Mouse (Mus musculus) liver, postnatal 0 days (tissue): ENCODE results near the gene Synpo2l. TPM values are rescaled to one million over a fixed set of nuclear protein-coding genes. Genes with fewer than 3 reads are reported as not detected.

ENCODE experiments used
- ATAC-seq: fragments of 200-750 bp; cut with Nextera tagmentation; 2 replicates; pipeline ENCODE4 v1.8.0; 2017; ENCODE audit warnings: mild to moderate bottlenecking, moderate library complexity
- DNase-seq: peaks from one replicate; pipeline ENCODE4 v3.0.0-alpha.2; 2016
- H3K27ac ChIP-seq: fragments of 300-500 bp; sonication (generic); 2 replicates; pipeline ENCODE4 v1.5.1; 2014; ENCODE audit warnings: antibody characterized with exemption, moderate library complexity, mild to moderate bottlenecking, low read depth
- H3K27me3 ChIP-seq: fragments of 300-500 bp; sonication (generic); 2 replicates; pipeline ENCODE4 v1.6.1; 2014; ENCODE audit warnings: low read length, control low read depth, mixed read lengths; ENCODE audit not compliant: insufficient read depth
- H3K36me3 ChIP-seq: fragments of 300-500 bp; sonication (generic); replicated peaks from 2 replicates; pipeline ENCODE4 v1.6.1; 2014; ENCODE audit warnings: mild to moderate bottlenecking, control low read depth, low read length, moderate library complexity, mixed read lengths; ENCODE audit not compliant: insufficient read depth
- H3K4me1 ChIP-seq: fragments of 300-500 bp; sonication (generic); 2 replicates; pipeline ENCODE4 v1.6.1; 2014; ENCODE audit warnings: antibody characterized with exemption, mild to moderate bottlenecking, control low read depth; ENCODE audit not compliant: insufficient read depth
- H3K4me2 ChIP-seq: fragments of 300-500 bp; sonication (generic); 2 replicates; pipeline ENCODE4 v1.6.1; 2014; ENCODE audit warnings: low read depth, mild to moderate bottlenecking, low read length, moderate library complexity, mixed read lengths
- H3K4me3 ChIP-seq: fragments of 300-500 bp; sonication (generic); 2 replicates; pipeline ENCODE4 v1.5.1; 2014; ENCODE audit warnings: low read depth, low read length
- H3K9ac ChIP-seq: fragments of 300-500 bp; sonication (generic); replicated peaks from 2 replicates; pipeline ENCODE4 v1.6.1; 2014; ENCODE audit warnings: mild to moderate bottlenecking, moderate library complexity
- H3K9me3 ChIP-seq: fragments of 300-500 bp; sonication (generic); 2 replicates; pipeline ENCODE4 v1.6.1; 2016; ENCODE audit warnings: mild to moderate bottlenecking, control low read depth, low read length, mixed read lengths
- CTCF ChIP-seq: sonication (generic); IDR thresholded peaks from 2 replicates; pipeline ENCODE4 v1.5.1; 2016; ENCODE audit warnings: antibody characterized with exemption, low read depth
- EP300 ChIP-seq: IDR thresholded peaks from 2 replicates; pipeline ENCODE4 v1.6.1; 2016; ENCODE audit warnings: antibody characterized with exemption, low read depth, mild to moderate bottlenecking
- WGBS: fragments of 180-500 bp; shearing (Covaris S2); extraction: QIAGEN DNeasy Blood & Tissue Kit; methylation state at CpG from one replicate; pipeline ENCODE4 v1.1.7; 2014; ENCODE audit not compliant: insufficient replicate concordance; 5-methylcytosine and 5-hydroxymethylcytosine counted together
- polyA plus RNA-seq: library from polyadenylated mRNA; unstranded; fragments of >200 nt; fragmentation: Nextera tagmentation; extraction: Ambion mirVana; gene quantifications from 2 replicates; pipeline ENCODE4 v1.2.1, GENCODE M21; 2015

Gene Synpo2l
- polyA plus RNA-seq, 1 experiment from 2014 or later: 0.05 TPM

GRCm38 (mm10) chr14:20673735-20674063 lies 5.5 kb upstream of the Synpo2l start:
- Histone ChIP-seq H3K36me3 (peaks cover 20% of the 10 kb centered on the region), H3K9ac (peak overlapping the region; percentile 35; the same call in 1 of the 2 replicates), H3K4me1 (peaks cover 14% of the 10 kb centered on the region), H3K4me3 (peak overlapping the region; percentile 94), H3K9me3 (no peaks in the 10 kb centered on the region), H3K4me2 (peak overlapping the region; percentile 70), H3K27ac (peak overlapping the region; percentile 99), H3K27me3 (no peaks in the 10 kb centered on the region)
- DNase-seq (peak; percentile 71), ATAC-seq (peak; percentile 81)
- TF ChIP-seq CTCF (no peak), EP300 (peak; percentile 63)
- 6% methylated on average over 13 of the region's 13 CpGs for WGBS

GRCm38 (mm10) chr14:20672990-20673389 lies 4.8 kb upstream of the Synpo2l start:
- Histone ChIP-seq H3K4me1 (peaks cover 14% of the 10 kb centered on the region), H3K27ac (peak overlapping the region; percentile 99), H3K27me3 (no peaks in the 10 kb centered on the region), H3K4me2 (peak overlapping the region; percentile 70; the same call in 1 of the 2 replicates), H3K4me3 (no peak overlapping the region), H3K9me3 (no peaks in the 10 kb centered on the region), H3K36me3 (peaks cover 19% of the 10 kb centered on the region), H3K9ac (no peak overlapping the region)
- WGBS: 89% methylated on average over 2 of the region's 2 CpGs
- no peak for ATAC-seq
- DNase-seq: peak; percentile 64
- TF ChIP-seq EP300 (no peak), CTCF (peak; percentile 68)

- no peaks in the 10 kb centered on the region for H3K4me1 ChIP-seq
- no peak for DNase-seq
- WGBS: 74% methylated on average over 1 of the region's 1 CpGs
- H3K9me3 ChIP-seq: no peaks in the 10 kb centered on the region
- no peak overlapping the region for H3K4me2 ChIP-seq
- H3K27ac ChIP-seq: no peak overlapping the region
- H3K4me3 ChIP-seq: no peak overlapping the region
- H3K9ac ChIP-seq: no peak overlapping the region
- H3K27me3 ChIP-seq: peaks cover 17% of the 10 kb centered on the region
- no peaks in the 10 kb centered on the region for H3K36me3 ChIP-seq
- ATAC-seq: no peak
- TF ChIP-seq EP300 (no peak), CTCF (no peak)
These were observed 685 bp downstream of the Synpo2l start for GRCm38 (mm10) chr14:20667469-20667868.

GRCm38 (mm10) chr14:20664436-20664835 lies 3.7 kb downstream of the Synpo2l start:
- no peaks in the 10 kb centered on the region for H3K9me3 ChIP-seq
- no peak overlapping the region for H3K27ac ChIP-seq
- WGBS: 57% methylated on average over 3 of the region's 3 CpGs
- H3K4me3 ChIP-seq: no peak overlapping the region
- H3K9ac ChIP-seq: no peak overlapping the region
- no peak for ATAC-seq
- no peaks in the 10 kb centered on the region for H3K36me3 ChIP-seq
- H3K4me1 ChIP-seq: peaks cover 10% of the 10 kb centered on the region
- peaks cover 31% of the 10 kb centered on the region for H3K27me3 ChIP-seq
- no peak overlapping the region for H3K4me2 ChIP-seq
- no peak for DNase-seq
- no peak for TF ChIP-seq CTCF
- no peak for TF ChIP-seq EP300

GRCm38 (mm10) chr14:20663601-20664000 lies 4.6 kb downstream of the Synpo2l start:
- DNase-seq: no peak
- H3K4me3 ChIP-seq: no peak overlapping the region
- no peaks in the 10 kb centered on the region for H3K36me3 ChIP-seq
- ATAC-seq: no peak
- TF ChIP-seq CTCF (no peak), EP300 (no peak)
- no peak overlapping the region for H3K4me2 ChIP-seq
- WGBS: 66% methylated on average over 2 of the region's 2 CpGs
- H3K9ac ChIP-seq: no peak overlapping the region
- H3K4me1 ChIP-seq: peaks cover 10% of the 10 kb centered on the region
- no peaks in the 10 kb centered on the region for H3K9me3 ChIP-seq
- H3K27me3 ChIP-seq: peaks cover 31% of the 10 kb centered on the region
- H3K27ac ChIP-seq: no peak overlapping the region

- DNase-seq: no peak
- WGBS: 72% methylated on average over 3 of the region's 3 CpGs
- H3K9me3 ChIP-seq: no peaks in the 10 kb centered on the region
- ATAC-seq: no peak
- no peak overlapping the region for H3K4me3 ChIP-seq
- no peaks in the 10 kb centered on the region for H3K36me3 ChIP-seq
- H3K27ac ChIP-seq: no peak overlapping the region
- H3K27me3 ChIP-seq: peaks cover 31% of the 10 kb centered on the region
- H3K4me1 ChIP-seq: peaks cover 10% of the 10 kb centered on the region
- no peak overlapping the region for H3K9ac ChIP-seq
- TF ChIP-seq EP300: no peak
- TF ChIP-seq CTCF: no peak
- no peak overlapping the region for H3K4me2 ChIP-seq
These were observed 5.4 kb downstream of the Synpo2l start for GRCm38 (mm10) chr14:20662740-20663139.
